Mouse (Mus musculus): ENCODE results near the gene Mark1. TPM values are rescaled to one million over a fixed set of nuclear protein-coding genes. Genes with fewer than 3 reads are reported as not detected.
A peak's percentile ranks its signal among the peaks of the same experiment; 100 is the strongest.

Mark1 gene
- 12.9 and 15.0 TPM in 2 replicates for polyA plus RNA-seq (2015; fragmentation: Nextera tagmentation; extraction: Ambion mirVana)

- Histone ChIP-seq H3K4me3 (replicated peaks; ENCODE audit: low read length) (peak within 1 kb of the TSS; percentile 84), H3K4me2 (ENCODE audit: low read length) (peak within 1 kb of the TSS; percentile 75), H3K36me3 (ENCODE audit: control insufficient read depth, insufficient read depth) (no peaks in the 10 kb centered on the region), H3K27me3 (replicated peaks; ENCODE audit: control insufficient read depth, insufficient read depth, low read length) (no peaks in the 10 kb centered on the region), H3K4me1 (replicated peaks; ENCODE audit: control insufficient read depth, insufficient read depth, low read length) (peaks cover 21% of the 10 kb centered on the region), H3K27ac (ENCODE audit: low read length) (peak within 1 kb of the TSS; percentile 94), H3K9ac (replicated peaks; ENCODE audit: low read depth, low read length) (peak within 1 kb of the TSS; percentile 99), H3K9me3 (ENCODE audit: control insufficient read depth, low read length) (no peaks in the 10 kb centered on the region)
- WGBS, result under 1% methylated on average over 38 of the region's 88 CpGs
- ATAC-seq, result peak; percentile 39
Measured at GRCm38 (mm10) chr1:184999071-184999750, at the start of gene Mark1. Gene Mark1 (minus strand): TSS chr1:184999570.

- H3K36me3 ChIP-seq (ENCODE audit: control insufficient read depth, insufficient read depth), result no peaks in the 10 kb centered on the region
Measured at GRCm38 (mm10) chr1:185047516-185048247, 48.3 kb upstream of the Mark1 start.

GRCm38 (mm10) chr1:185046513-185046912, 47.1 kb upstream of the Mark1 start:
- H3K4me2 ChIP-seq (ENCODE audit: low read length), result no peak overlapping the region
- no peak overlapping the region for H3K9ac ChIP-seq (replicated peaks; ENCODE audit: low read depth, low read length)
- 92% methylated on average over 8 of the region's 8 CpGs for WGBS
- H3K9me3 ChIP-seq (ENCODE audit: control insufficient read depth, low read length), result no peaks in the 10 kb centered on the region
- H3K36me3 ChIP-seq (ENCODE audit: control insufficient read depth, insufficient read depth), result no peaks in the 10 kb centered on the region
- H3K4me1 ChIP-seq (replicated peaks; ENCODE audit: control insufficient read depth, insufficient read depth, low read length), result no peaks in the 10 kb centered on the region
- no peaks in the 10 kb centered on the region for H3K27me3 ChIP-seq (replicated peaks; ENCODE audit: control insufficient read depth, insufficient read depth, low read length)
- no peak overlapping the region for H3K27ac ChIP-seq (ENCODE audit: low read length)
- ATAC-seq, result no peak
- no peak overlapping the region for H3K4me3 ChIP-seq (replicated peaks; ENCODE audit: low read length)

More at GRCm38 (mm10) chr1:185047516-185048247, 48.3 kb upstream of the Mark1 start:
- 80% methylated on average over 12 of the region's 12 CpGs for WGBS
- H3K4me2 ChIP-seq (ENCODE audit: low read length), result no peak overlapping the region
- H3K27ac ChIP-seq (ENCODE audit: low read length), result no peak overlapping the region
- H3K4me3 ChIP-seq (replicated peaks; ENCODE audit: low read length), result no peak overlapping the region
- ATAC-seq, result no peak
- H3K9me3 ChIP-seq (ENCODE audit: control insufficient read depth, low read length), result no peaks in the 10 kb centered on the region
- H3K27me3 ChIP-seq (replicated peaks; ENCODE audit: control insufficient read depth, insufficient read depth, low read length), result no peaks in the 10 kb centered on the region
- H3K4me1 ChIP-seq (replicated peaks; ENCODE audit: control insufficient read depth, insufficient read depth, low read length), result no peaks in the 10 kb centered on the region
- H3K9ac ChIP-seq (replicated peaks; ENCODE audit: low read depth, low read length), result no peak overlapping the region

GRCm38 (mm10) chr1:185038183-185038686, 38.9 kb upstream of the Mark1 start:
- Histone ChIP-seq H3K27me3 (replicated peaks; ENCODE audit: control insufficient read depth, insufficient read depth, low read length) (no peaks in the 10 kb centered on the region), H3K9me3 (ENCODE audit: control insufficient read depth, low read length) (no peaks in the 10 kb centered on the region), H3K9ac (replicated peaks; ENCODE audit: low read depth, low read length) (no peak overlapping the region), H3K4me2 (ENCODE audit: low read length) (no peak overlapping the region), H3K36me3 (ENCODE audit: control insufficient read depth, insufficient read depth) (no peaks in the 10 kb centered on the region), H3K27ac (ENCODE audit: low read length) (no peak overlapping the region), H3K4me3 (replicated peaks; ENCODE audit: low read length) (no peak overlapping the region), H3K4me1 (replicated peaks; ENCODE audit: control insufficient read depth, insufficient read depth, low read length) (no peaks in the 10 kb centered on the region)
- 56% methylated on average over 7 of the region's 7 CpGs for WGBS
- no peak for ATAC-seq

GRCm38 (mm10) chr1:185030565-185030964, 31.2 kb upstream of the Mark1 start:
- Histone ChIP-seq H3K9me3 (ENCODE audit: control insufficient read depth, low read length) (no peaks in the 10 kb centered on the region), H3K4me2 (ENCODE audit: low read length) (no peak overlapping the region), H3K27me3 (replicated peaks; ENCODE audit: control insufficient read depth, insufficient read depth, low read length) (no peaks in the 10 kb centered on the region), H3K9ac (replicated peaks; ENCODE audit: low read depth, low read length) (no peak overlapping the region), H3K27ac (ENCODE audit: low read length) (no peak overlapping the region), H3K36me3 (ENCODE audit: control insufficient read depth, insufficient read depth) (no peaks in the 10 kb centered on the region), H3K4me3 (replicated peaks; ENCODE audit: low read length) (no peak overlapping the region), H3K4me1 (replicated peaks; ENCODE audit: control insufficient read depth, insufficient read depth, low read length) (no peaks in the 10 kb centered on the region)
- no peak for ATAC-seq
- WGBS, result 89% methylated on average over 10 of the region's 10 CpGs

GRCm38 (mm10) chr1:185020429-185021168, 21.2 kb upstream of the Mark1 start:
- no peak overlapping the region for H3K4me3 ChIP-seq (replicated peaks; ENCODE audit: low read length)
- 72% methylated on average over 13 of the region's 13 CpGs for WGBS
- no peaks in the 10 kb centered on the region for H3K4me1 ChIP-seq (replicated peaks; ENCODE audit: control insufficient read depth, insufficient read depth, low read length)
- no peak overlapping the region for H3K4me2 ChIP-seq (ENCODE audit: low read length)
- no peak overlapping the region for H3K9ac ChIP-seq (replicated peaks; ENCODE audit: low read depth, low read length)
- no peaks in the 10 kb centered on the region for H3K27me3 ChIP-seq (replicated peaks; ENCODE audit: control insufficient read depth, insufficient read depth, low read length)
- no peak overlapping the region for H3K27ac ChIP-seq (ENCODE audit: low read length)
- ATAC-seq, result no peak
- H3K36me3 ChIP-seq (ENCODE audit: control insufficient read depth, insufficient read depth), result no peaks in the 10 kb centered on the region
- H3K9me3 ChIP-seq (ENCODE audit: control insufficient read depth, low read length), result no peaks in the 10 kb centered on the region

- no peak for ATAC-seq
- 90% methylated on average over 3 of the region's 3 CpGs for WGBS
- no peak overlapping the region for H3K27ac ChIP-seq (ENCODE audit: low read length)
- H3K27me3 ChIP-seq (replicated peaks; ENCODE audit: control insufficient read depth, insufficient read depth, low read length), result no peaks in the 10 kb centered on the region
- no peak overlapping the region for H3K4me2 ChIP-seq (ENCODE audit: low read length)
- no peaks in the 10 kb centered on the region for H3K4me1 ChIP-seq (replicated peaks; ENCODE audit: control insufficient read depth, insufficient read depth, low read length)
- no peaks in the 10 kb centered on the region for H3K36me3 ChIP-seq (ENCODE audit: control insufficient read depth, insufficient read depth)
- no peak overlapping the region for H3K9ac ChIP-seq (replicated peaks; ENCODE audit: low read depth, low read length)
- no peak overlapping the region for H3K4me3 ChIP-seq (replicated peaks; ENCODE audit: low read length)
- H3K9me3 ChIP-seq (ENCODE audit: control insufficient read depth, low read length), result no peaks in the 10 kb centered on the region
Measured at GRCm38 (mm10) chr1:185012566-185012965, 13.2 kb upstream of the Mark1 start.

GRCm38 (mm10) chr1:185007066-185007465, 7.7 kb upstream of the Mark1 start:
- Histone ChIP-seq H3K27me3 (replicated peaks; ENCODE audit: control insufficient read depth, insufficient read depth, low read length) (no peaks in the 10 kb centered on the region), H3K9ac (replicated peaks; ENCODE audit: low read depth, low read length) (no peak overlapping the region), H3K4me3 (replicated peaks; ENCODE audit: low read length) (no peak overlapping the region), H3K36me3 (ENCODE audit: control insufficient read depth, insufficient read depth) (no peaks in the 10 kb centered on the region), H3K4me2 (ENCODE audit: low read length) (no peak overlapping the region), H3K27ac (ENCODE audit: low read length) (no peak overlapping the region), H3K9me3 (ENCODE audit: control insufficient read depth, low read length) (no peaks in the 10 kb centered on the region), H3K4me1 (replicated peaks; ENCODE audit: control insufficient read depth, insufficient read depth, low read length) (no peaks in the 10 kb centered on the region)
- ATAC-seq, result no peak
- WGBS, result 82% methylated on average over 5 of the region's 5 CpGs

Data from forebrain, embryonic 16.5 days (tissue).